Mouse (Mus musculus) forebrain, embryonic 16.5 days (tissue): ENCODE measurements around the gene Pakap. TPM values are rescaled to one million over a fixed set of nuclear protein-coding genes. Genes with fewer than 3 reads are reported as not detected.

Source experiments
- ATAC-seq: fragments of 200-750 bp; cut with Nextera tagmentation; 2 replicates; pipeline ENCODE4 v1.8.0; 2017; ENCODE audit warnings: mild to moderate bottlenecking, moderate library complexity
- H3K27ac ChIP-seq: fragments of 300-500 bp; sonication (generic); 2 replicates; pipeline ENCODE4 v1.5.1; 2014; ENCODE audit warnings: low read length, control low read depth
- H3K27me3 ChIP-seq: fragments of 300-500 bp; sonication (generic); replicated peaks from 2 replicates; pipeline ENCODE4 v1.6.1; 2014; ENCODE audit warnings: low read length; ENCODE audit not compliant: control insufficient read depth, insufficient read depth
- H3K36me3 ChIP-seq: fragments of 300-500 bp; sonication (generic); 2 replicates; pipeline ENCODE4 v1.6.1; 2014; ENCODE audit not compliant: control insufficient read depth, insufficient read depth
- H3K4me1 ChIP-seq: fragments of 300-500 bp; sonication (generic); replicated peaks from 2 replicates; pipeline ENCODE4 v1.6.1; 2014; ENCODE audit warnings: low read length; ENCODE audit not compliant: control insufficient read depth, insufficient read depth
- H3K4me2 ChIP-seq: fragments of 300-500 bp; sonication (generic); 2 replicates; pipeline ENCODE4 v1.6.1; 2014; ENCODE audit warnings: mild to moderate bottlenecking, low read length, control low read depth
- H3K4me3 ChIP-seq: fragments of 300-500 bp; sonication (generic); replicated peaks from 2 replicates; pipeline ENCODE4 v1.5.1; 2014; ENCODE audit warnings: mild to moderate bottlenecking, low read length, control low read depth
- H3K9ac ChIP-seq: fragments of 300-500 bp; sonication (generic); replicated peaks from 2 replicates; pipeline ENCODE4 v1.6.1; 2014; ENCODE audit warnings: low read depth, low read length, control low read depth
- H3K9me3 ChIP-seq: fragments of 300-500 bp; sonication (generic); 2 replicates; pipeline ENCODE4 v1.6.1; 2016; ENCODE audit warnings: low read length; ENCODE audit not compliant: control insufficient read depth
- WGBS: fragments of 180-500 bp; shearing (Covaris S2); extraction: QIAGEN DNeasy Blood & Tissue Kit; methylation state at CpG from one replicate; pipeline ENCODE4 v1.1.7; 2014; 5-methylcytosine and 5-hydroxymethylcytosine counted together
- polyA plus RNA-seq: library from polyadenylated mRNA; unstranded; fragments of >200 nt; fragmentation: Nextera tagmentation; extraction: Ambion mirVana; gene quantifications from 2 replicates; pipeline ENCODE4 v1.2.1, GENCODE M21; 2015

Gene Pakap
- polyA plus RNA-seq, 1 experiment from 2014 or later = 6.4 TPM

DNA sequence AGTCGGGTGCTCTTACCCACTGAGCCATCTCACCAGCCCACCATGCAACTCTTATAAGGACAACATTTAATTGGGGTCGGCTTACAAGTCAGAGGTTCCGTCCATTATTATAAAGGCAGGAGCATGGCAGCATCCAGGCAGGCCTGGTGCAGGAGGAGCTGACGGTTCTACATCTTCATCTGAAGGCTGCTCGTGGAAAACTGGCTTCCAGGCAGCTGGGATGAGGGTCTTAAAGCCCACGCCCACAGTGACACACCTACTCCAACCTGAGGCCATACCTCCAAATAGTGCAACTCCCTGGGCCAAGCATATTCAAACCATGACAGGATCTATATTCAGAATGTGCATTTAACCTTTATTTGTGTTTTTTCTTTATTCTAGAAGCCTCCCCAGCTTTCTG lies 286.2 kb downstream of the Pakap start:
- no peak for ATAC-seq
- Histone ChIP-seq H3K4me2 (no peak overlapping the region), H3K36me3 (no peaks in the 10 kb centered on the region), H3K27ac (no peak overlapping the region), H3K4me3 (no peak overlapping the region), H3K27me3 (no peaks in the 10 kb centered on the region), H3K4me1 (no peaks in the 10 kb centered on the region), H3K9ac (no peak overlapping the region), H3K9me3 (no peaks in the 10 kb centered on the region)
- 91% methylated on average over 6 of the region's 6 CpGs for WGBS

- no peaks in the 10 kb centered on the region for H3K4me1 ChIP-seq
- no peak overlapping the region for H3K9ac ChIP-seq
- no peak overlapping the region for H3K4me2 ChIP-seq
- 90% methylated on average over 18 of the region's 18 CpGs for WGBS
- H3K4me3 ChIP-seq = no peak overlapping the region
- H3K27me3 ChIP-seq = no peaks in the 10 kb centered on the region
- no peaks in the 10 kb centered on the region for H3K36me3 ChIP-seq
- no peak overlapping the region for H3K27ac ChIP-seq
- H3K9me3 ChIP-seq = no peaks in the 10 kb centered on the region
- ATAC-seq = no peak
Measured at GRCm38 (mm10) chr4:57855281-57855941, 287.4 kb downstream of the Pakap start.

DNA sequence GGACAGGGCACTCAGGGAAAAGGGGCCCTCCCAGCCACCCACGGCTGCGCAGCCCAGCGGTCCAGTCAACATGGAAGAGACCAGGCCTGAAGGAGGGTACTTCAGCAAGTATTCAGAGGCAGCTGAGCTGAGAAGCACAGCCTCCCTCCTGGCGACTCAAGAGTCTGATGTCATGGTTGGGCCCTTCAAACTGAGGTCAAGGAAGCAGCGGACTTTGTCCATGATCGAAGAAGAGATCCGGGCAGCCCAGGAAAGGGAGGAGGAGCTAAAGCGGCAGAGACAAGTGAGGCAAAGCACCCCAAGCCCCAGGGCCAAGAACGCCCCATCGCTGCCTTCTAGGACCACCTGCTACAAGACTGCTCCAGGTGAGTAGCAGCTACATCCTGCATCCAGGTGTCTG lies 288.7 kb downstream of the Pakap start:
- no peak for ATAC-seq
- Histone ChIP-seq H3K4me3 (no peak overlapping the region), H3K4me2 (no peak overlapping the region), H3K27ac (no peak overlapping the region), H3K36me3 (no peaks in the 10 kb centered on the region), H3K27me3 (no peaks in the 10 kb centered on the region), H3K9me3 (no peaks in the 10 kb centered on the region), H3K9ac (no peak overlapping the region), H3K4me1 (no peaks in the 10 kb centered on the region)
- 97% methylated on average over 10 of the region's 10 CpGs for WGBS

- no peak overlapping the region for H3K4me3 ChIP-seq
- H3K9me3 ChIP-seq = no peaks in the 10 kb centered on the region
- H3K27ac ChIP-seq = no peak overlapping the region
- no peaks in the 10 kb centered on the region for H3K36me3 ChIP-seq
- H3K9ac ChIP-seq = no peak overlapping the region
- WGBS = 88% methylated on average over 6 of the region's 6 CpGs
- H3K4me1 ChIP-seq = no peaks in the 10 kb centered on the region
- no peaks in the 10 kb centered on the region for H3K27me3 ChIP-seq
- no peak overlapping the region for H3K4me2 ChIP-seq
- no peak for ATAC-seq
Measured at GRCm38 (mm10) chr4:57860204-57860611, 292.2 kb downstream of the Pakap start.

DNA sequence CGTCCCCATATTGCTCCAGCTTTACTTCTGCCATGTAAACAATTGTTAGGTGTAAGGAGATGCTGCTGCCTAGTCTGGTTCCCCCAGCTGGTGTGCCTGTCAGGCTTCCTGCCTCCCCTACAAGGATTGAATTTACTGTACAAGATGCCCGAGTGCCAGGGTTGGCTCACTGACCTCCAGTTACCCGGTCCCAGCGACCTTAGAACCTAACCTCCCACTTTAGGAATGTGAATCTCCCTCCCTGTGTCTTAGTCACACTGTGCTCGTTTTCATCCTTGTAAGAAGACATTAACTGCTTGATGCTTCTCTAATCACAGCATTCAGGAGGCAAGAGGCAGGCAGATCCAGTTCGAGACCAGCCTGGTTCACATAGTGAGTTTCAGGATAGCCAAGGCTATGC lies 293.2 kb downstream of the Pakap start:
- no peaks in the 10 kb centered on the region for H3K27me3 ChIP-seq
- no peak for ATAC-seq
- H3K9me3 ChIP-seq = no peaks in the 10 kb centered on the region
- H3K36me3 ChIP-seq = no peaks in the 10 kb centered on the region
- no peak overlapping the region for H3K4me2 ChIP-seq
- no peak overlapping the region for H3K9ac ChIP-seq
- H3K4me3 ChIP-seq = no peak overlapping the region
- H3K4me1 ChIP-seq = no peaks in the 10 kb centered on the region
- 83% methylated on average over 6 of the region's 6 CpGs for WGBS
- H3K27ac ChIP-seq = no peak overlapping the region

- H3K27ac ChIP-seq = no peak overlapping the region
- H3K9ac ChIP-seq = no peak overlapping the region
- no peaks in the 10 kb centered on the region for H3K36me3 ChIP-seq
- H3K4me3 ChIP-seq = no peak overlapping the region
- 94% methylated on average over 8 of the region's 8 CpGs for WGBS
- H3K4me2 ChIP-seq = no peak overlapping the region
- ATAC-seq = no peak
- no peaks in the 10 kb centered on the region for H3K27me3 ChIP-seq
- no peaks in the 10 kb centered on the region for H3K4me1 ChIP-seq
- H3K9me3 ChIP-seq = no peaks in the 10 kb centered on the region
Measured at GRCm38 (mm10) chr4:57861856-57862255, 293.9 kb downstream of the Pakap start.

GRCm38 (mm10) chr4:57862269-57862986 lies 294.4 kb downstream of the Pakap start:
- H3K27ac ChIP-seq = no peak overlapping the region
- no peak for ATAC-seq
- no peaks in the 10 kb centered on the region for H3K36me3 ChIP-seq
- 84% methylated on average over 9 of the region's 9 CpGs for WGBS
- no peaks in the 10 kb centered on the region for H3K27me3 ChIP-seq
- H3K4me1 ChIP-seq = peaks cover 2% of the 10 kb centered on the region; the same call in 1 of the 2 replicates
- no peak overlapping the region for H3K4me3 ChIP-seq
- no peak overlapping the region for H3K4me2 ChIP-seq
- H3K9me3 ChIP-seq = no peaks in the 10 kb centered on the region
- H3K9ac ChIP-seq = no peak overlapping the region

GRCm38 (mm10) chr4:57866088-57866487 lies 298.1 kb downstream of the Pakap start:
- Histone ChIP-seq H3K4me3 (no peak overlapping the region), H3K9me3 (no peaks in the 10 kb centered on the region), H3K4me2 (no peak overlapping the region), H3K27me3 (no peaks in the 10 kb centered on the region), H3K27ac (no peak overlapping the region), H3K9ac (no peak overlapping the region), H3K4me1 (peaks cover 3% of the 10 kb centered on the region; the same call in 1 of the 2 replicates), H3K36me3 (no peaks in the 10 kb centered on the region)
- ATAC-seq = no peak
- 12% methylated on average over 2 of the region's 2 CpGs for WGBS

DNA sequence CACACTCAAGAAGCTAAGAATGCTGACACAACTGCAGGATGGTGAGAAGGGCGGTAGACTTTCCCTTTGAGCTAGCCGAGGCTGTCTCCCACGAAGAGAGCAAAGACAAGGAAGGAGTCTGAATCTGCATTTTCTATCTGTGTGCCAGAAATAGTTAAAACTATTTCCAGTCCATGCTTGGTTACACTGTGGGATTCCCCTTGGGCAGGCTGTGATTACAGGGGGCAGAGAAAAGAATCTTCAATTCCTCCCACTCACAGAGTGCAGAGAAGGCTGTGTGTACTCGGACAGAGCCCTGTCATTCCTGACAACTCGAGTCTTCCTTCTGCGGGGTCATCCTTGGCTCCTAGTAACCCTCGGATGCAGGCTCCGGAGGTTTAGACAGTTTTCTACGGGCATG lies 299.0 kb downstream of the Pakap start:
- H3K27me3 ChIP-seq = no peaks in the 10 kb centered on the region
- no peak for ATAC-seq
- no peak overlapping the region for H3K4me3 ChIP-seq
- H3K4me1 ChIP-seq = peaks cover 3% of the 10 kb centered on the region; the same call in 1 of the 2 replicates
- H3K9ac ChIP-seq = no peak overlapping the region
- H3K4me2 ChIP-seq = no peak overlapping the region
- no peaks in the 10 kb centered on the region for H3K36me3 ChIP-seq
- WGBS = 66% methylated on average over 9 of the region's 9 CpGs
- no peak overlapping the region for H3K27ac ChIP-seq
- no peaks in the 10 kb centered on the region for H3K9me3 ChIP-seq
